Mouse (Mus musculus) liver, embryonic 18 days (tissue): ENCODE measurements around the gene BC029722. TPM values are rescaled to one million over a fixed set of nuclear protein-coding genes. Genes with fewer than 3 reads are reported as not detected.

Experiments
- polyA plus RNA-seq: library from polyadenylated mRNA; depleted of rRNA; stranded (reverse); fragments of >200 nt; gene quantifications from 2 replicates; pipeline ENCODE4 v1.2.3, GENCODE M21; 2012; rRNA removed

Gene BC029722
- polyA plus RNA-seq, result 6.0 and 6.2 TPM in 2 replicates

GRCm38 (mm10) chr2:155819392-155819448 is at the start of gene BC029722:
Gene BC029722, minus strand, starts transcription at chr2:155819426.

GRCm38 (mm10) chr2:155834732-155835131 is 15.5 kb upstream of the BC029722 start, which contains the start of gene Fam83c:
Gene Fam83c, minus strand, starts transcription at chr2:155834854.

GRCm38 (mm10) chr2:155826630-155827424 is 7.6 kb upstream of the BC029722 start, which contains the start of gene Eif6:
Gene Eif6, minus strand, starts transcription at chr2:155826925.

GRCm38 (mm10) chr2:155774927-155775684 is 44.1 kb downstream of the BC029722 start, which contains the start of gene Mmp24:
Gene Mmp24, plus strand, starts transcription at chr2:155775342.

Other genes with a start within 250 kb of the BC029722 start
- 36.9 and 39.4 TPM in 2 replicates for gene Gss, start 226.6 kb downstream of the BC029722 start, polyA plus RNA-seq
- gene Myh7b, start 208.2 kb downstream of the BC029722 start, polyA plus RNA-seq, result 0.83 and 1.3 TPM in 2 replicates
- 44.5 and 49.6 TPM in 2 replicates for gene Trpc4ap, start 127.0 kb downstream of the BC029722 start, polyA plus RNA-seq
- gene Edem2, start 90.0 kb downstream of the BC029722 start, polyA plus RNA-seq, result 39.2 and 41.0 TPM in 2 replicates
- not detected in 2 replicates for gene Gm17581, start 83.6 kb downstream of the BC029722 start, polyA plus RNA-seq
- 1.3 and 1.4 TPM in 2 replicates for gene Procr, start 68.3 kb downstream of the BC029722 start, polyA plus RNA-seq
- gene Mmp24, start 44.1 kb downstream of the BC029722 start, polyA plus RNA-seq, result 0.01 TPM in 2 replicates
- gene Eif6, start 7.5 kb upstream of the BC029722 start, polyA plus RNA-seq, result 50.1 and 53.1 TPM in 2 replicates
- under 0.01 and 0.01 TPM in 2 replicates for gene Fam83c, start 15.4 kb upstream of the BC029722 start, polyA plus RNA-seq
- 21.3 and 23.4 TPM in 2 replicates for gene Uqcc1, start 110.9 kb upstream of the BC029722 start, polyA plus RNA-seq
- not detected in 2 replicates for gene Gm15557, start 121.3 kb upstream of the BC029722 start, polyA plus RNA-seq
- not detected in 2 replicates for gene Gdf5, start 125.9 kb upstream of the BC029722 start, polyA plus RNA-seq
- 4.7 and 5.3 TPM in 2 replicates for gene Cep250, start 137.0 kb upstream of the BC029722 start, polyA plus RNA-seq
- 2.0 and 2.2 TPM in 2 replicates for gene 6430550D23Rik, start 188.6 kb upstream of the BC029722 start, polyA plus RNA-seq
- gene Ergic3, start 188.6 kb upstream of the BC029722 start, polyA plus RNA-seq, result 76.4 and 78.4 TPM in 2 replicates
- gene Fer1l4, start 233.5 kb upstream of the BC029722 start, polyA plus RNA-seq, result 0.02 TPM in 1 of 2 replicates, not detected in the other
- 0.74 and 1.1 TPM in 2 replicates for gene Spag4, start 245.7 kb upstream of the BC029722 start, polyA plus RNA-seq